In genomic region chr6:28497837-28498236, GRCm38 (mm10) we compare ENCODE assay signal across 15 mouse cellular contexts. TPM values are rescaled to one million over a fixed set of nuclear protein-coding genes. Genes with fewer than 3 reads are reported as not detected.
DNase-seq lines count a peak whose midpoint lies in the region; ATAC-seq and TF ChIP-seq lines count a peak whose summit lies in the region.
"Had no signal": no experiment of that assay in that cellular context is flagged by ENCODE, and none has a peak within 500 bp of the region (broad histone marks: within the 10 kb centered on the region; RNA-seq: fewer than 3 reads in every experiment).

No protein-coding gene starts in this region.

- TF ChIP-seq CTCF in MEL (IDR thresholded peaks at IDR 0.05 in 2 of 3, conservative IDR thresholded peaks at IDR 0.05 in 1 of 3; ENCODE audit: control insufficient read depth in 1 of 3, insufficient read depth in 1 of 3, low read depth in 2 of 3, low read length in 3 of 3, poor library complexity in 1 of 3, severe bottlenecking in 1 of 3): no peak
- no peak for TF ChIP-seq CTCF in heart, postnatal 0 days (IDR thresholded peaks at IDR 0.05; ENCODE audit: low read depth)

- ATAC-seq in heart, postnatal 0 days (ENCODE audit: insufficient read depth, low read depth): peak; percentile 60; the same call in 1 of the 2 replicates
- ATAC-seq: forebrain, embryonic 14.5 days; midbrain, embryonic 13.5 days had no signal

- TF ChIP-seq EP300 in MEL (IDR thresholded peaks at IDR 0.05; ENCODE audit: low read depth in 1 of 2, low read length in 2 of 2): peak; percentile 74 to 75
- TF ChIP-seq EP300 in heart, postnatal 0 days (IDR thresholded peaks at IDR 0.05; ENCODE audit: low read depth): peak; percentile 94

- DNase-seq in 3T3-L1 (ENCODE audit: low read depth, low spot score) (peak; percentile 94), MEL (ENCODE audit: low read depth, low spot score) (peak; percentile 60)
- peak; percentile 60 for DNase-seq in heart, postnatal 0 days (ENCODE audit: low spot score)
- DNase-seq in kidney, postnatal 4 days: peak; percentile 15 to 23
- no peak for DNase-seq in frontal cortex, postnatal 25 days (ENCODE audit: low spot score in 2 of 2)
- no peak for DNase-seq in retina, embryonic 14.5 days (ENCODE audit: low spot score)
- DNase-seq in left cerebral cortex, adult 18-20 months (ENCODE audit: low spot score in 2 of 2): no peak
- DNase-seq: thymus, postnatal 4 days had no signal

- no peak overlapping the region for H3K4me2 ChIP-seq in heart, postnatal 0 days (ENCODE audit: low read depth, low read length)
- H3K4me2 ChIP-seq: limb, embryonic 13.5 days; midbrain, embryonic 13.5 days had no signal

- no peak for TF ChIP-seq POLR2A in MEL (IDR thresholded peaks at IDR 0.05; ENCODE audit: control insufficient read depth in 1 of 2, insufficient read depth in 1 of 2, low read depth in 1 of 2, low read length in 2 of 2, poor library complexity in 1 of 2)

- peaks cover 17% of the 10 kb centered on the region for H3K79me2 ChIP-seq in MEL (ENCODE audit: control insufficient read depth, insufficient read depth, low read length, poor library complexity)

- no peak for TF ChIP-seq RAD21 in MEL (IDR thresholded peaks at IDR 0.05; ENCODE audit: low read depth, low read length)

- no peak overlapping the region for H3K27ac ChIP-seq in MEL (ENCODE audit: control insufficient read depth, low read depth, low read length)
- H3K27ac ChIP-seq in heart, postnatal 0 days (ENCODE audit: low read depth): 0 out of 2 replicates have a peak overlapping the region, but pooled peaks have one; percentile 6
- H3K27ac ChIP-seq: limb, embryonic 13.5 days; midbrain, embryonic 13.5 days had no signal

- no peaks in the 10 kb centered on the region for H3K27me3 ChIP-seq in MEL (ENCODE audit: control insufficient read depth in 1 of 2, insufficient read depth in 2 of 2, low read length in 2 of 2)
- H3K27me3 ChIP-seq in heart, postnatal 0 days (ENCODE audit: control insufficient read depth, insufficient read depth, low read length): no peaks in the 10 kb centered on the region
- H3K27me3 ChIP-seq: limb, embryonic 13.5 days; midbrain, embryonic 13.5 days had no signal

- no peaks in the 10 kb centered on the region for H3K9me3 ChIP-seq in MEL (replicated peaks; ENCODE audit: insufficient read depth, low read length)
- no peaks in the 10 kb centered on the region for H3K9me3 ChIP-seq in heart, postnatal 0 days (replicated peaks; ENCODE audit: control insufficient read depth, low read length)
- H3K9me3 ChIP-seq: limb, embryonic 13.5 days; midbrain, embryonic 13.5 days had no signal

- no peak overlapping the region for H3K4me3 ChIP-seq in MEL (ENCODE audit: control insufficient read depth in 1 of 2, insufficient read depth in 1 of 2, low read depth in 2 of 2, low read length in 2 of 2)
- no peak overlapping the region for H3K4me3 ChIP-seq in heart, postnatal 0 days (ENCODE audit: low read depth, low read length)
- H3K4me3 ChIP-seq: limb, embryonic 13.5 days; midbrain, embryonic 13.5 days had no signal

- no peak overlapping the region for H3K9ac ChIP-seq in MEL (ENCODE audit: control insufficient read depth, low read depth, low read length, poor library complexity, severe bottlenecking)
- no peak overlapping the region for H3K9ac ChIP-seq in heart, postnatal 0 days (replicated peaks; ENCODE audit: low read depth, low read length)
- H3K9ac ChIP-seq: limb, embryonic 13.5 days; midbrain, embryonic 13.5 days had no signal

- H3K36me3 ChIP-seq in MEL (ENCODE audit: control insufficient read depth in 1 of 2, insufficient read depth in 2 of 2, low read length in 2 of 2): peaks cover 16 to 18% of the 10 kb centered on the region in 2 experiments
- H3K36me3 ChIP-seq in heart, postnatal 0 days (replicated peaks; ENCODE audit: control insufficient read depth, insufficient read depth, low read length): peaks cover 3% of the 10 kb centered on the region

- WGBS in heart, postnatal 0 days: 49% methylated on average over 5 of the region's 5 CpGs

- peaks cover 2 to 12% of the 10 kb centered on the region in 2 experiments for H3K4me1 ChIP-seq in MEL (ENCODE audit: control insufficient read depth in 1 of 2, insufficient read depth in 2 of 2, low read length in 2 of 2)
- peaks cover 9% of the 10 kb centered on the region; the same call in 1 of the 2 replicates for H3K4me1 ChIP-seq in heart, postnatal 0 days (ENCODE audit: control insufficient read depth, insufficient read depth)

TF ChIP-seq in MEL, 35 proteins besides CTCF, POLR2A, EP300 and RAD21:
- no peak for TF ChIP-seq NELFE (IDR thresholded peaks at IDR 0.05; ENCODE audit: low read depth, low read length)
- 0 out of 2 replicates have a peak, but pooled peaks have one; percentile 14 for TF ChIP-seq MAFK (IDR thresholded peaks at IDR 0.05; ENCODE audit: borderline replicate concordance, low read depth, low read length)
- TF ChIP-seq ETS1 (IDR thresholded peaks at IDR 0.05; ENCODE audit: low read depth, low read length): peak; percentile 91
- TF ChIP-seq RCOR1 (IDR thresholded peaks at IDR 0.05; ENCODE audit: low read depth, low read length): peak; percentile 89
- peak; percentile 91 for TF ChIP-seq TAL1 (IDR thresholded peaks at IDR 0.05; ENCODE audit: low read length)
- peak; percentile 66 for TF ChIP-seq GATA1 (IDR thresholded peaks at IDR 0.05; ENCODE audit: low read depth, low read length)
- TF ChIP-seq USF1 (IDR thresholded peaks at IDR 0.05; ENCODE audit: low read depth, low read length): no peak
- peak; percentile 53 for TF ChIP-seq SIN3A (IDR thresholded peaks at IDR 0.05; ENCODE audit: low read length)
- TF ChIP-seq MAZ (IDR thresholded peaks at IDR 0.05; ENCODE audit: low read depth, low read length): no peak
- TF ChIP-seq TCF12 (IDR thresholded peaks at IDR 0.05; ENCODE audit: low read depth, low read length): peak; percentile 74

RNA-seq across cellular contexts. Expression of gene Snd1, which starts 22.9 kb away (rescaled TPM):
- total RNA-seq in MEL (2012; rRNA removed): 192 and 217 TPM in 2 replicates
- polyA plus RNA-seq in MEL (2012; ENCODE audit: insufficient read depth in 1 of 2, insufficient read length in 2 of 2, low read depth in 1 of 2, low replicate concordance in 2 of 2, missing spikeins in 1 of 2): 100 to 1,000 TPM in 1 of 2 experiments, not detected in 1; 280 TPM
- total RNA-seq in heart, postnatal 0 days (2014; rRNA removed; ENCODE audit: low replicate concordance): 101 and 120 TPM in 2 replicates
- 52.2 and 54.7 TPM in 2 replicates for polyA plus RNA-seq in heart, postnatal 0 days (2015; fragmentation: Nextera tagmentation; extraction: Ambion mirVana)
- 10 to 100 TPM; 80.5 to 83.0 TPM for total RNA-seq in left cerebral cortex, adult 18-20 months (2021)

RNA-seq across cellular contexts. Expression of gene Pax4, which starts 48.7 kb away (rescaled TPM):
- total RNA-seq in MEL (2012; rRNA removed): not detected in 2 replicates
- not detected for polyA plus RNA-seq in MEL (2012; ENCODE audit: insufficient read depth in 1 of 2, insufficient read length in 2 of 2, low read depth in 1 of 2, low replicate concordance in 2 of 2, missing spikeins in 1 of 2)
- total RNA-seq in heart, postnatal 0 days (2014; rRNA removed; ENCODE audit: low replicate concordance): not detected in 2 replicates
- not detected in 2 replicates for polyA plus RNA-seq in heart, postnatal 0 days (2015; fragmentation: Nextera tagmentation; extraction: Ambion mirVana)
- not detected for total RNA-seq in left cerebral cortex, adult 18-20 months (2021)
- total RNA-seq: neutrophil, adult 5-6 weeks had no signal
- polyA plus RNA-seq: embryonic facial prominence, embryonic 11.5 days; forebrain, embryonic 14.5 days; heart, embryonic 16.5 days; limb, embryonic 13.5 days; midbrain, embryonic 13.5 days; spleen, adult 2 months had no signal

Comparison
In these comparisons a context has a peak if more than half of its experiments do, and no peak if none do; other contexts are left out.
1. DNase-seq: peak in 3T3-L1 (single experiment), MEL (single experiment), heart, postnatal 0 days (single experiment) and kidney, postnatal 4 days (2 of 2); none in frontal cortex, postnatal 25 days (0 of 2), retina, embryonic 14.5 days (single experiment) and left cerebral cortex, adult 18-20 months (0 of 2).